Mouse (Mus musculus): ENCODE data around the gene Fcer1g. TPM values are rescaled to one million over a fixed set of nuclear protein-coding genes. Genes with fewer than 3 reads are reported as not detected.
A peak's percentile ranks its signal among the peaks of the same experiment; 100 is the strongest.

The Fcer1g gene
- polyA plus RNA-seq, 2 experiments: 49.7 to 91.4 TPM

GRCm38 (mm10) chr1:171250680-171251593 is 16.8 kb upstream of the Fcer1g start, which contains the start of gene Ndufs2:
Gene Ndufs2 (minus strand): TSS chr1:171251388.
- peaks cover 14% of the 10 kb centered on the region; the same call in 1 of the 2 replicates for H3K36me3 ChIP-seq (ENCODE audit: control insufficient read depth, insufficient read depth, low read length)
- peak within 1 kb of the TSS; percentile 52 for H3K9ac ChIP-seq (ENCODE audit: low read depth, low read length, severe bottlenecking)
- TF ChIP-seq POLR2A (IDR thresholded peaks at IDR 0.05; ENCODE audit: borderline replicate concordance, extremely low read depth, insufficient read depth, insufficient read length): no peak
- peak within 1 kb of the TSS; percentile 70 for H3K4me2 ChIP-seq (replicated peaks; ENCODE audit: low read depth, low read length, severe bottlenecking)
- WGBS: 14% methylated on average over 23 of the region's 26 CpGs
- H3K4me3 ChIP-seq (replicated peaks; ENCODE audit: low read length): peak within 1 kb of the TSS; percentile 39
- no peaks in the 10 kb centered on the region for H3K27me3 ChIP-seq (ENCODE audit: control insufficient read depth, insufficient read depth, low read length)
- ATAC-seq (ENCODE audit: low FRiP score, low read depth) (0 out of 2 replicates have a peak, but pooled peaks have one; percentile 2), DNase-seq (ENCODE audit: low spot score) (peak; percentile 46)
- H3K4me1 ChIP-seq (ENCODE audit: control insufficient read depth, insufficient read depth, low read length): peaks cover 45% of the 10 kb centered on the region
- H3K9me3 ChIP-seq (ENCODE audit: control insufficient read depth, low read length): no peaks in the 10 kb centered on the region
- peak within 1 kb of the TSS; percentile 94 for H3K27ac ChIP-seq (replicated peaks; ENCODE audit: low read depth, low read length)

- no peak for ATAC-seq (ENCODE audit: low FRiP score, low read depth)
- 20% methylated on average over 5 of the region's 5 CpGs for WGBS
- peak within 1 kb of the TSS; percentile 52 for H3K9ac ChIP-seq (ENCODE audit: low read depth, low read length, severe bottlenecking)
- H3K4me1 ChIP-seq (ENCODE audit: control insufficient read depth, insufficient read depth, low read length): peaks cover 45% of the 10 kb centered on the region
- peak within 1 kb of the TSS; percentile 70 for H3K4me2 ChIP-seq (replicated peaks; ENCODE audit: low read depth, low read length, severe bottlenecking)
- no peaks in the 10 kb centered on the region for H3K9me3 ChIP-seq (ENCODE audit: control insufficient read depth, low read length)
- DNase-seq (ENCODE audit: low spot score): peak; percentile 82
- no peaks in the 10 kb centered on the region for H3K27me3 ChIP-seq (ENCODE audit: control insufficient read depth, insufficient read depth, low read length)
- peak within 1 kb of the TSS; percentile 94 for H3K27ac ChIP-seq (replicated peaks; ENCODE audit: low read depth, low read length)
- no peak for TF ChIP-seq POLR2A (IDR thresholded peaks at IDR 0.05; ENCODE audit: borderline replicate concordance, extremely low read depth, insufficient read depth, insufficient read length)
- H3K36me3 ChIP-seq (ENCODE audit: control insufficient read depth, insufficient read depth, low read length): peaks cover 14% of the 10 kb centered on the region
- H3K4me3 ChIP-seq (replicated peaks; ENCODE audit: low read length): peak within 1 kb of the TSS; percentile 39
Measured at GRCm38 (mm10) chr1:171249913-171250600, 15.9 kb upstream of the Fcer1g start, which contains the start of gene Adamts4. Gene Adamts4 (plus strand): TSS chr1:171250421.

DNA sequence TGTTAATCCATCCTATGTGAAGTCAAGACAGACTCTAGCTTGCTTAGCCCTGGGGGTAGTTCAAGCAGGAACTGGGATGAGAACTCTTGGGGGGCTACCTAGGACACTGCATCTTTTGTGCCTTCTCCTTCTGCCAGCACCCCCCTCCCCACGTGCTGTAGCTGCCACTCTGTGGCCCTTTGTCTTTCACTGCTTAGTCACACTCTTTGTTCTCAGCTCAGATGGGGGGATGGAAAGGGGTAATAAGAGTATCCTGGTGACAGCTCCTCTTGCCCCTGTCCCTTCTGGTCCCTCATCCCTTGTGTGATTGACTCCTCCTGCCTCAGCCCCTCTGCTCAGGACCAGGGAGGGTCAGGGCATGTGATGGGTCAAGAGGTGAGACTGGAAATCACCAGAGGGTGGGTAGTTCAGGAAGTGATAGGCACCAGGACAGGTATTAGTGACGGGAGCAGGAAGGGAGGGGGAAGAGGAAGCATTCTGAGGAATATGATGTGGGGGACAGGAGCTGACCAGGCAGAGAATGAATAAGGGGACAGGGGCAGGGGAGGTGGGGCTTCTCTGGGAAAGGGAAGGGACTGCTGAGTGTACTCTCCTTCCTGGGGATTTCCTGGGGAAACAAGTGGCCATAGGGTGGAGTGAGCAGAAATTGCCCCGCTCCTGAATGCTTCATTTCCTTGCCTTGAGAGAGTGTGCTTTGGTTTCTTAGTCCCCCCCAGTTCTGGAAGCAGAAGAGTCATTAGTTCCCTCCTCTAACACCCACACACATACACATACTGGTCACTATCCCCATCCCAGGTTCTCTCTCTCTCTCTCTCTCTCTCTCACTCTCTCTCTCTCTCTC is 14.4 kb upstream of the Fcer1g start:
- peaks cover 45% of the 10 kb centered on the region for H3K4me1 ChIP-seq (ENCODE audit: control insufficient read depth, insufficient read depth, low read length)
- no peaks in the 10 kb centered on the region for H3K27me3 ChIP-seq (ENCODE audit: control insufficient read depth, insufficient read depth, low read length)
- 64% methylated on average over 3 of the region's 3 CpGs for WGBS
- no peak for ATAC-seq (ENCODE audit: low FRiP score, low read depth)
- no peaks in the 10 kb centered on the region for H3K9me3 ChIP-seq (ENCODE audit: control insufficient read depth, low read length)
- H3K27ac ChIP-seq (replicated peaks; ENCODE audit: low read depth, low read length): peak overlapping the region; percentile 69
- TF ChIP-seq POLR2A (IDR thresholded peaks at IDR 0.05; ENCODE audit: borderline replicate concordance, extremely low read depth, insufficient read depth, insufficient read length): no peak
- DNase-seq (ENCODE audit: low spot score): no peak
- H3K9ac ChIP-seq (ENCODE audit: low read depth, low read length, severe bottlenecking): no peak overlapping the region
- peaks cover 17% of the 10 kb centered on the region for H3K36me3 ChIP-seq (ENCODE audit: control insufficient read depth, insufficient read depth, low read length)
- no peak overlapping the region for H3K4me3 ChIP-seq (replicated peaks; ENCODE audit: low read length)
- H3K4me2 ChIP-seq (replicated peaks; ENCODE audit: low read depth, low read length, severe bottlenecking): no peak overlapping the region

- Histone ChIP-seq H3K4me1 (ENCODE audit: control insufficient read depth, insufficient read depth, low read length) (peaks cover 45% of the 10 kb centered on the region), H3K9me3 (ENCODE audit: control insufficient read depth, low read length) (no peaks in the 10 kb centered on the region), H3K27me3 (ENCODE audit: control insufficient read depth, insufficient read depth, low read length) (no peaks in the 10 kb centered on the region), H3K36me3 (ENCODE audit: control insufficient read depth, insufficient read depth, low read length) (peaks cover 23% of the 10 kb centered on the region), H3K9ac (ENCODE audit: low read depth, low read length, severe bottlenecking) (no peak overlapping the region), H3K4me3 (replicated peaks; ENCODE audit: low read length) (peak overlapping the region; percentile 71; the same call in 1 of the 2 replicates), H3K4me2 (replicated peaks; ENCODE audit: low read depth, low read length, severe bottlenecking) (peak overlapping the region; percentile 50), H3K27ac (replicated peaks; ENCODE audit: low read depth, low read length) (peak overlapping the region; percentile 69)
- ATAC-seq (ENCODE audit: low FRiP score, low read depth) (no peak), DNase-seq (ENCODE audit: low spot score) (no peak)
- no peak for TF ChIP-seq POLR2A (IDR thresholded peaks at IDR 0.05; ENCODE audit: borderline replicate concordance, extremely low read depth, insufficient read depth, insufficient read length)
- WGBS: 23% methylated on average over 4 of the region's 4 CpGs
Measured at GRCm38 (mm10) chr1:171247916-171248315, 13.8 kb upstream of the Fcer1g start.
